Mouse (Mus musculus) right cerebral cortex, postnatal 14 days (tissue): ENCODE results near the gene Atp5j2.
"Not testable (repeated sequence)": the region's sequence is repeated elsewhere in the genome, so short reads cannot be mapped to it uniquely, and the experiment has no call there.

Experiments used
- DNase-seq: peaks from one replicate; pipeline ENCODE4 v3.0.0; 2022

Atp5j2 gene

DNA sequence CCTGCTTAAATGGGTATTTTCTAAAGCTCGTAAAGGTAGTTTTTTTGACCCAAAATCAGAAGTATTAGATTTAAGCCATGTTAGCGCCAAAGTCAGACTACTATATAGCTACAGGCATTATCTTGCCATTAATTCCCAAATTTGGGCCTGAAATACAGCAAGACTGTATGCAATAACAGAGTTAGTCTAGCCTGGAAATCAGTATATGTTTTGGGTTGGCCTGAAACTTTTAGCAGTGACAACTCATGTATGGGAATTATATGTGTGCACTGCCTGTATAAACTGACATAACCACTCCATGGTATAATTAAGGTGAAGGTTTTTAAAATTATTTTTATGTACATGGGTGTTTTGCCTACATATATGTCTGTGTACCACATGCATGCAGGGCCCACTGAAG is at the start of gene Atp5j2:
TSS of gene Atp5j2 (minus strand) at position 101 of the 400 bp plus-strand sequence.
- DNase-seq = no peak

DNA sequence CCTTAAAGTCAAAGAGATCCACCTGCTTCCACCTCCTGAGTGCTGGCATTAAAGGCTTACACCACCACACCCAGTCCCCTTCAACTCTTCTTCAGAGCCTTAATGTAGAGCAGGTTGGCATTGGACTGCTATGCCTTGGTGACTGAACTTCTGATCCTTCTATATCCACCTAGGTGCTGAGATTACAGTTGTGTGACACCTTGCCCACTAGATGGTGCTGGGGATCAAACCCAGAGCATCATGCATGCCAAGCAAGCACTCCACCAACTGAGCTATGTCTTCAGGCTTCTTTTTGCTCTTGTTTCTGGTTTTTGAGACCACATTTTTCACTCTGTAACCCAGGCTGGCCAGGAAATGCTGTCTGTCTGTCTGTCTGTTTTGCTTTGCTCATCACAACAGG is 42.8 kb upstream of the Atp5j2 start:
- no peak for DNase-seq

DNA sequence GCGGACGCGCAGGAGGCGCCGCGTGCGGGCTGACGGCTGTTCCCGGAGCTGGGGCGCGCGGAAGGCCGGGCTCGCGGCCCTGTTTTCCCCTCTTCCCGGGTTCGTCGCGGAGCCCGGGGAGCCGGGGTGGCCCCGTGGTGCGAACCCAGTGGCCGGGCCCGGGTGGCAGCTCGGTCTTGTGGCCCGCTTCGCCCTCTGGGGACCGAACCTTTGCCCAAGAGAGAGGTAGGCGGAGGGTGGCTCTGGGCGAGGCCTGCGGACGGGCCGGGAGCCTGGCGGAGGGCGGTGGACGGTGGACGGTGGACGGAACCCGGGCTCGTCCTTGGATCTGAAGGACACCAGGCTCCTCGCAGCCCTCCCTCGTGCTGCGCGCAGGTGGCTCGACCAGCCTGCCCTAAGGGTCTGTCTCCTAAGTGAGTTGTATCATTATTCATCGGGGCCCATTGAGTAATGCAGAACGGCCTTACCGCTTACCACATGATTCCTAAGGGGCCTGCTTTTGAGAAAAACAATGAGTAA is 40.1 kb upstream of the Atp5j2 start:
- DNase-seq = no peak

DNA sequence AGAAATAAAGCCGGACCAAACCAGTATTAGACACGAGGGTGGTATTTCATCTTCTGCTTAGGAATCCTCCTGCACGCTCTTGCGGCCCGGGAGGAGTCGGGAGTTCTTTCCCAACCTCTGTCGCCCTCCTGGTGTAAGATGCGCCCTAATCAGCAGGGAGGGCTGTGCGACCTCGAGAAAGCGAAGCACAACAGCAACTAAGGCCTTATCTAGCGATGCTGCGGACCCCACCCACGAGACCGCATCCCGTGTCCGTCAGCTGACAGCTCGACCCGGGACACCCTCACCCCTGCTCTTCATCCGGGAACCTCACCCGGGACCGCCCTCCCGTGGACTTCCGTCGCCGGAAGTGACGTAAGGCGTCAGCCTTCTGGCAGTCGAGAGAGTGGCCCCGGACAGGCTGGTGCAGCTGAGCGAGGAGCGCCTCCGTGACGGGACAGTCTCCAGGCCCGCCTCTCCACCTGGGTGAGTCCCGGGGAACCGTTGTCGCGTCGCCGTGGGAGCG is 39.6 kb upstream of the Atp5j2 start, which contains the start of gene Zfp655:
TSS of gene Zfp655 (plus strand) at position 349 of the 505 bp plus-strand sequence.
- peak; percentile 95 for DNase-seq

DNA sequence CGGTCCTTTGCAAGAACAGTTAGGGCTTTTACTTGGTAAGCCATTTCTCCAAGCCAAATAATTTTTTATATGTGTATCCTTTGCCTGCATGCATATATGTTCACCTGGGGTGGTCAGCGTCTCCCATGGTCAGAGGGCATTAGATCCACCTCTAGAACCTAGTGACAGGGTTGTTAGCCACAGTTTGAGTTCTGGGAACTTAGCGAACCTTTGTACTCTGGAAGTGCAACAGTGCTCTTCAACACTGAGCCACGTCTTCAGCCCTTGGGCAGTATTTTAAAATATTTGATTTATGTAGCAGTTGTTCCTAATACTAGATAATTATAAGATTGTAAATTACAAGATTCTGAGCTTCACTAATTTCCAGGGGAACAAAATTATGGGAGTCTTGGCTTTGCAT is 38.8 kb upstream of the Atp5j2 start:
- DNase-seq = no peak

DNA sequence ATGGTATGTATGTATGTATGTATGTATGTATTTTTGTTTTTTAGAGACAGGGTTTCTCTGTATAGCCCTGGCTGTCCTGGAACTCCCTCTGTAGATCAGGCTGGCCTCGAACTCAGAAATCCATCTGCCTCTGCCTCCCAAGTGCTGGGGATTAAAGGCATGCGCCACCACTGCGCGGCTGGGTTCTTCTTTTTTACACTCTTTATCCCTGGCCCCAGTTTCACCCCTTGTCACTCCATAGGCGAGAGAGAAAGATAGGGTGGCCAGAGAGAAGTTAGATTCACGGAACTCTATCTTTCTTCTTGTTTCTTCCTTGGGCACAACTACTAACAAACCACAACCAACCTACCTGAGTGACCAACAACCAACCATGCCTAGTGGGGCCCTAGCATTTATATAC is 37.4 kb upstream of the Atp5j2 start:
- not testable (repeated sequence) for DNase-seq

DNA sequence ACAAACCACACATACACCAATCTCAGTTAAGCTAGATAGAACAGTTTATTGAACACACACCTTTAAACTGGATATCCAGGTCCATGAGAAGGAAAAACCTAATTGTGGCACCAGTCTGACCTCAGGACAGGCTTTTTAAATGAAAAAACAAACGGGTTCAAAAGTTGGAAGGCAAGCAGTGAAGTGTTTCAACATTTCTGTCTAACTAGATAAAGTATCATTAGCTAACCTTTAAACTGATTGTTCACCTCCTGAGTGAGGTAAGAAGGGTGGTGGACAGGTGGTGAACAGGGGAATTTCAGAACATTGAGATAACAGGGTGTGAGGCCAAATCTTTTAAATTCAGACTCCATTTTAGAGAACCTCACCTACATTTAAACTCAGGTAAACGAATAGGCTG is 34.6 kb upstream of the Atp5j2 start:
- no peak for DNase-seq

DNA sequence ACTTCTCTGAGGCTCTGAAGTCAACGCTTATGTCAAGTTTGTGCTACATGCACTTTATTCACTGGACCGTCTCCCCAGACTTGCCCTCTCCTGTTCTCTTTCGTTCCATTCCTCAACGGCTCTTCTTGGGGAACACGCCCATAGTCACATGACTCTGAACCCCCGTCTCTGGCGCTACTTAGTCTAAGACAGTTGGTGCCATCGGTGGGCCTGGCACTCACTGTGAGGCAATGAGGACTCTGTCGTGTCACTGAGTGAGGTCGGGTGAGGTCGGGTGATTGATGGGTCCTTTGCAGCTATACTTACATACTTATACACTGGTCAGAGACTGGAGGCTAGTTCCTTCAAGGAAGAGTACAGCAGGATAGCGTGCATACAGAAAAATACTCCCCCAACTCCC is 31.5 kb upstream of the Atp5j2 start:
- DNase-seq = no peak

DNA sequence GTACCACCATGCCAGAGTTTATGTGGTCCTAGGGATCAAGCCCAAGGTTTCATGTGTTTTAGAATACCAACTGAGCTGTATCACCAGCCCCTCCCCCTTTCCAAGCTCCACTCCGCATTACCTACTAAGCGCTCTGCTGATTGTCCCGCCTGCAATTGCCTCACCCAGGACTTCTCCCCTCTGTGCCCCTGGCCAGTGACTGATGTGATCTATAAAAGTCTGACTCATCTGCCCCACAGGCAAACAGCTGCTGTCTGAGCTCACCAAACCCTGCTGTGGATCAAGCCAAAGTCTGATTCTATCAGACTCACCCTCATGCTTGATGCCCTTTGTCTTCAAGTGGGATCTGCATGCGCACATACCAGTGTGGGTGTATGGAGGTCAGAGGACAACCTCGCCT is 31.0 kb upstream of the Atp5j2 start:
- DNase-seq = no peak

DNA sequence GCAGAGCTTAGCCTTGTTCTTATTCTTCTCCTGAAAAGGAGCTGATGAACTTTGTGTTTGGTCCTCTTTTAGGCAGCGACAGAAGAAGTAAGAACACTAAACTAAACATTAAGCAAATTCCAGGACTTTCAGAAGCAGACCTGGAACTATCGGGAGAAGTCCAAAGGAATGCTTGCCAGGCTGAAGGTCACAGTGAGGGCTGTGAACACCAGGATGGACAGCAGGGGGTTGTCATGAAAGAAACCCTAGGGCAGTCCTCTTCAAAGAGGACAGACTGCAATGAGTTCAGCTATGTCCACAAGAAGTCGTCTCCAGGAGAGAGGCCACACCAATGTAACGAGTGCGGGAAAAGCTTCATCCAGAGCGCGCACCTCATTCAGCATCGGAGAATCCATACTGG is 28.1 kb upstream of the Atp5j2 start:
- DNase-seq = no peak

DNA sequence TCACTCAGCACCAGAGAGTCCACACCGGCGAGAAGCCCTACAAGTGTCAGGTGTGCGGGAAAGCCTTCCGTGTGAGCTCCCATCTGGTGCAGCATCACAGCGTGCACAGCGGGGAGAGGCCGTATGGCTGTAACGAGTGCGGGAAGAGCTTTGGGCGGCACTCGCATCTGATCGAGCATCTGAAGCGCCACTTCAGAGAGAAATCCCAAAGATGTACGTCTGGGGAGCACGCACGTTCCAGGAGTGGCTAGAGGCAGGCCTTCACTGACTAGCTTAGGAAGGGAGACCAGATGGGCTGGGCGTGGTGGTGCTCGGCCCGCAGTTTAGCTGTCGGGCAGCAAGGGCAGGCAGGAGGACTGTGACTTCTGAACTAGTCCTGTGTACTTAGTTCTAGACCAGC is 26.8 kb upstream of the Atp5j2 start:
- no peak for DNase-seq

DNA sequence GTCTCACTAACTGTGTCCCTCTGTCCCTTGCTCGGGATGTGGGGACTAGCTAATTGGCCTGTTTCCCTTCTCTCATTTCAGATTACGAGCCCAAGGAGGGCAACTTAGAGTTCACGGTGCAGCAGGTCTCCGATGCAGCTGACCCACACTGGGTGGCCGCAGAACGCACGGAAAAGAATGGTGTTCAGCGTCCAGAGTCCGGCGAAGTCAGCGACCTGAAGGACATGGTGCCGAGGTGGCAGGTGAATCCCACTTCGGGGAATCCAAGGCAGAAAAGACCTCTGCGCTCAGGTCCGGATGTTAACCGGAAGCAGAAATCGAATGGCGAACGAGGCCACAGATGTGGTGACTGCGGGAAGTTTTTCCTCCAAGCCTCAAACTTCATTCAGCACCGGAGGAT is 26.3 kb upstream of the Atp5j2 start:
- DNase-seq = no peak

DNA sequence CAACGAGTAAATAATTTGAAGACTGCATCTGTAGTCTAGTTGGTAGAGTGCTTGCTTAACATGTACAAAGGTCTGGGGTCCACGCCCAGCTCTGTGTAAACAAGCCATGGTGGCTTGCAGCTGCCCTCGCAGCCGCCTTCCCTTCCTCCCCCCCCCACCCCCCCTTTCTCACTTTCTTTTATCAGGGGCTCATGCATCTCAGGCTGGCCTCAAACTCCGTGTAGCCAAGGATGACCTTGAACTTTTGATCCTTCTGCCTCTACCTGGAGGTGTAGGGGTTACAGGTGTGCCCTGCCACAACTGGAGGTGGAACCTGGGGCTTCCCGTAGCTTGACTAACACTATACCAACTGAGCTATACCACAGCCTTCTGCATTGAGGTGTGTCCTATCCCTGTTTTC is 25.9 kb upstream of the Atp5j2 start:
- no peak for DNase-seq

DNA sequence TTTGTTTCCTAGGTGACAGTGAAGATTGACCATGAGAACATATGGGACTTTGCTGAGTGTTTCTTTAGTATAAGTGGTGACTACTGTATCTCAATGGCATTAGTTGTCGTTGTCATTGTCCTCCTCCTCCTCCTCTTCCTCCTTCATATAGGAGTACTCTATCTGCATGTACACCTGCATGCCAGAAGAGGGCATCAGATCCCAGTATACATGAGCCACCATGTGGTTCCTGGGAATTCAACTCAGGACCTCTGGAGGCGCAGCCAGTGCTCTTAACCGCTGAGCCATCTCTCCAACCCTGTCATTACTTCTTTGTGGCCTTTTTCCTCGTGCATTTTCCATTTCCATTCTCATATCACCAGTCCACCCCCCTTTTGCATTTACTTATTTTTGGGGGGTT is 22.8 kb upstream of the Atp5j2 start:
- no peak for DNase-seq

DNA sequence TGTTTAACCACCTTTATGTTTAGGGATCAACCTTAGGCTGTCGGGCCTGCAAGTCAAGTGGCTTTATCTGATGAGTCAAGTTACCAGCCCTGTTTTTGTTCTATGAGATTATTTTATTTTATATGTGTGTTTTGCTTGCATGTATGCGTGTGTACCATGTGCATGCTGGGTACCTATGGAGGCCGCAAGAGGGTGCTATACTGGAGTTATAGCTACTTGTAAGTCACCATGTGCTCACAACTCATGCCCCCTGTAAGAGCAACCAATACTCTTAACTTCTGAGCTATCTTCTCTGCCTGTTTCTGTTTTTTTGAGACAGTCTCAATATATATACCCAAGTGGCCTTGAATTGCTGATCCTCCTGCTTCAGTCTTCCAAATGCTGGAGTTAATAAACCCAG is 21.6 kb upstream of the Atp5j2 start:
- no peak for DNase-seq

DNA sequence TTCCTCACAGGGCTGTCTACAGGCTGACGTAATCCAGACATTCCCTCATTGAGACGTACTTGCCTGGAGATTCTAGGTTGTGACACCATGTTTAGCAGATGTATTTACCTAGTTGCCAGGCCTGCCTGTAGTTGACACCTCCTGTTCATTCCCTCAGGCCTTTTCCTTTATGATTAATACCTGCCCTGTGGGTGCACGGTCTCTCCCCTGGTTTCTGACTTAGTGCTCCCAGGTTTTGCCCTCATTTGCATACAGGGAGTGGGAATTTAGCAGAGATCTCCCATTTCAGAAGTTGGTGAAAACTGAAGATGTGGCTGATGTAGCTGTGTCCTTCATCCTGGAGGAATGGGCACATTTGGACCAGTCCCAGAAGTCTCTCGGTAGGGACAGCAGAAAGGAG is 20.4 kb upstream of the Atp5j2 start:
- DNase-seq = no peak

DNA sequence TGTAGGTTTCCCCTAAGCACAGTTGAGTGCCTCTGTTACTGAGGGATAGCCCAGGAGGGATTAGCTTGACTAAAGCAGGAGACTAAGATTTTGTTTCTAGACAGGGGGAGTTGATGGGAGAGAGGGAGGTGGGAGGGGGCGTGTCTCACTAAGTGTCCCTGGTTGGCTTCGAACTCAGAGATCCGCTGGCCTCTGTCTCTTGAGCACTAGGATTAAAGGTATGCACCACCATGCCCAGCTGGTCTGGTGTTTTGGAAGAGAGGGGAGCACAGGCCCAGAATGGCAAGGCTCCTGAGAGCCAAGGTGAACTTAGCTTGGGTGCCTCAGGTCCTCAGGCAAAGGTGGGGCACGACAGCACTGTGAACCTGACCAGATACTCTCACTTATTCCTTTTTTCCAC is 19.5 kb upstream of the Atp5j2 start:
- DNase-seq = no peak

DNA sequence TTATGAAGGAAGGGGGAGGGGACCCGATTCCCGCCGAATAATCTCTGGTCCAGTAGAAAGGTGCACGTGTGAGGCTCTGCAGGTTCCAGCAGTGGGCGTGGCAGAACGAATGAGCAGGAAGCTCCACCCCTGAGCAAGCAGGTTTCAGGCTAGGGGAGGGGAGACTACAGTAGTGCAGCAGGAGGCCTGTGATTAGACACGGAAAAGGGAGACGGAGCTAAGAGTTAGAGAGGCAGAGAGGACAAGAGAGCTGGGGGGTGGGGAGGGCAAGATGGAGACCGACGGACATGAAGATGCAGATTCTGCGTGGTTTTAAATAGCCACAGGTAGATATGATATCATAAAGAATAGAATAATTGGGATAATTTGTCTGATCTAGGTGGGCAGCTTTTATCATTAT is 16.5 kb upstream of the Atp5j2 start:
- DNase-seq = not testable (repeated sequence)

DNA sequence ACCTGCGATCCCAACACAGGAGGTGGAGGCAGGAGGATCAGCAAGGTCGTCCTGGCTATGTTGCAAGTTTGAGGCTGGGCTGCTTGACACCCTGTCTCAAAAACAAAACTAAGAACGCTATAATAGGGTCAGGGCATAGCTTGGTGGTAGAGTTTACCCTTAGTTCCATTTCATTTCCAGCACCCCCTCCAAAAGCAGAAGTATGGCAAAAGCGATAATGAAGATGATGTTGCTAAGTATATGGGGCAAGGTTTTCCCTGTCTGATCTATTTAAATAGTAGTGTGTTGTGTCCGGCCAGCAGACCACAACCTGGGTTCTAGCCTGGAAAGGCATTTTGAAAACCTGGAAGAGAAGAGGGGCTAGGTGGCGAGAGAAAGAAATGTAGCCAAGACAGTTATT is 16.1 kb upstream of the Atp5j2 start:
- DNase-seq = no peak

DNA sequence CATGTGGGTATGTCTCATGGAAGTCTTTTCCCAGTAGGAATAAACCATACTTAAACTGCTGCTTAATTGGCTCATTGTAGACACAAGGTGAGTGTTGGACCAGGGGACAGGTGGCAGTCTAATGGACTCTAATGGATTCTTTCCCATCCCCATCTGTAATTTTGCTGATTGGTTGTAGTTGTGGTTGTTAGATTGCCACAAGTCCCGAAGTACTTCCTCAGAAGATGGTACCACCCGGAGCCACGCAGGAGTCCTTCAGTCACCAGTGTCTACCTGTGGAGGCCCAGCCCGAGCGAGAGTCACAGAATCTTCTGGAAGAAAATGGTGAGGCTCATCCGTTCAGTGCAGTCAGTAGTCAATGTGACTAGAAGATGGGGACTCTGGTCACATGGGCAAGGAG is 15.5 kb upstream of the Atp5j2 start:
- no peak for DNase-seq

DNA sequence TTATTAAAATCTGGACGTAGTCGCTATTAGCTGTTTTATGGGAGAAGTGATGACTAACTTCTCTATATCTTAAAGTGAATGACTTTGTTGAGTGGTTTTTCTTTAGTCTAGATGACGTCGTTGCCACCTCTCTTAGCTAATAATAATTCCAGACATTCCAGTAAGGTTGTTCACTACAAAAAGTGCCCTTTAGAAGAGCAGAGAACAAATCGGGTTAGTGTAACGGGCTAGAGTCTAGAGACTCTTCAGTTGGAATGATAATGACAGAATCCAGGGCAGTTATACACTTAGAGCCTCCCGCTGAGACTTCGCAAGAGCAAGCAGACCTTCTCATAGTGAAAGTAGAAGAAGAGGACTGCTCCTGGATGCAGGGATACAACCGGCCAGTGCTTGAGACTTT is 13.2 kb upstream of the Atp5j2 start:
- DNase-seq = no peak

DNA sequence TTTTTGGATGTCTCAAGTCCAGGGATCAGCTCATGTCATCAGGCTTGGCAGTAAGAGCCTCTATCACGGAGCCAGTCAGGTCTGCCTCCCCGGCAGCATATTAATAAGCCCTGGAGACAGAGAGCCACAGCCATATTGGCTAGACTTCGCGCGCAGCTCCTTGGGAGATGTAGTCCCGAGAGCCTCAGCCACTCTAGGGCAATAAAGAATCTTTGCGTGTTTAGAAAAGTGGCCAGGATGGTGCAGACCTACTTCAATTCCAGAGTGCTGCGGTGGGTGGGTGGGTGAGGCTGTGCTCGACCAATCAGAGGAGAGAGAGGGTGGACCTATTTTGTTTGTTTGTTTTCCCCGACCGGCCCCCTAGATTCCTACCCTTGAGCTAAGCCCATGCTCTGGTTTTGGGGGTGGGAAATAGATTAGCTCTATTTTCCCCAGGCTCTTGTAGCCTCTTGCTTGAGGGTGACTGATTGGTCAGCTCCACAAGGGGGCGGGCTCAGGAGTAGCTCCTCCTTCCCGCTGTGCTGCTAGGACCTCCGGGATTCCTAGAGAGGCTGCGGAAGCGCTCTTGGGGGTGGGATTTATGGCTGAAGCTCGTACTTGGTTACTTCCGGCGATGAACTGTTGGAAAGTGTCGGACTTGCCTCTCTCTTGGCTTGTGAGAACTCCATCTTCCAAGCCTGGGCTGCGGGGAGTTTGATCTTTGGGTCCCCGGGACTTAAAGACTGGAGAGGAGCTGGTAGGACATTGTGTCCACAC is 12.3 kb upstream of the Atp5j2 start, which contains the start of gene Zkscan5:
TSS of gene Zkscan5 (plus strand) at position 627 of the 756 bp plus-strand sequence.
- peak; percentile 98 for DNase-seq

DNA sequence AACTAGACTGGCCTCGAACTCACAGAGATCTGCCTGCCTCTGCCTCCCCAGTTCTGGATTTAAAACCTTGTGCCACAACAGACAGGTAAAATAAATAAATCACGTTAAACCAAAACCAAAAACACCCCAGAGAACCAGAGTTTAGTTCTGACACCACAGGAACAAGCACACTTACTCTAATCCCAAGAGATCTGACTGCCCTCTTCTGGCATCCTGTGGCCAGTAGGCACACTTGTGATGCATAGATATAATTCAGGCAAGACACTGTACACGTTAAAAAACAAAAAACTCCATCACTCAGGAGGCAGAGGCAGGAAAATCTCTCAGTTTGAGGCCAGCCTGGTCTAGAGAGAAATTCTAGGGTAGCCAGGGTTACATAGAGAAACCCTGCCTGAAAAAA is 10.6 kb upstream of the Atp5j2 start:
- no peak for DNase-seq

DNA sequence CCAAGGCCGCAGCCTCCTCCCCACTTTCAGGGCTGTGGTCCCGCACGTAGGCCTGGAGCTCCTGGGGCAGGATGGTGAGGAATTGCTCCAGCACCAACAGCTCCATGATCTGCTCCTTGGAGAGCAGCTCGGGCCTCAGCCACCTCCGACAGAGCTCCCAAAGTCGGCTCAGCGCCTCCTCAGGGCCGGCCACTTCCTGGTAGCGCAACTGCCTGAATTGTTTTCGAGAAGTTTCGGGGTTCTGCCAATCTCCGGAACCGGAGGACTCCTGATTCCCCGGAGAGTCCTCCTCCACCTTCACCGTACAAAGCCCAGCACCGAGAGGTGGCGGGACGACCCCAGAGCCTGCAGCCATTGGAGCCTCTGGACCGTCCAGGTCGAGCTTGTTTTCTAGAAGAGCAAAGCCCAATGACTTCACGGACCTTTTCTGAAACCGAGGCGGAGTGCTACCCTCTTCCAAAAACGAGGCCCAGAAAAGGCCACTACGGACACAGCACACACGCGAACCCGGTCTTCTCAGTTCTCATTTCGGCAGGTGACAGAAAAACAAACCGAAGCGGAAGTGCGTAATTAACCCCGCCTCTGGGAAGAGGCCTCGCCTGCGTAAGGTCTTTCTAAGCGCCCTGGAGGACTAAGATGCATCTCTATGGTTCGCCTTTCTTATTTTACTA is 9.6 kb upstream of the Atp5j2 start, which contains the start of gene Zkscan14:
TSS of gene Zkscan14 (minus strand) at position 548 of the 671 bp plus-strand sequence.
- peak; percentile 59 for DNase-seq
